Mouse (Mus musculus): ENCODE measurements around the gene Acsl4. TPM values are rescaled to one million over a fixed set of nuclear protein-coding genes. Genes with fewer than 3 reads are reported as not detected.

Acsl4 gene
- total and polyA plus RNA-seq, 3 experiments = 10.0 to 26.8 (median 25.9) TPM

GRCm38 (mm10) chrX:142303456-142303855 lies 86.9 kb downstream of the Acsl4 start:
- Histone ChIP-seq H3K4me3 (replicated peaks in 1 of 3; ENCODE audit: low read depth in 2 of 3, low read length in 2 of 3, poor library complexity in 1 of 3) (no peak overlapping the region), H3K79me2 (replicated peaks; ENCODE audit: control insufficient read depth, extremely low read depth, insufficient read depth, poor library complexity, severe bottlenecking) (no peaks in the 10 kb centered on the region), H3K27me3 (replicated peaks) (no peaks in the 10 kb centered on the region), H3K36me3 (replicated peaks in 1 of 2; ENCODE audit: control insufficient read depth in 1 of 2, insufficient read depth in 1 of 2, low read length in 1 of 2) (no peaks in the 10 kb centered on the region), H3K4me1 (ENCODE audit: control insufficient read depth in 1 of 2, insufficient read depth in 2 of 2) (no peaks in the 10 kb centered on the region), H3K27ac (ENCODE audit: insufficient read depth, low read depth) (no peak overlapping the region), H3K9me3 (replicated peaks; ENCODE audit: low read length) (no peaks in the 10 kb centered on the region), H3K4me2 (ENCODE audit: insufficient read depth, low read depth, poor library complexity, severe bottlenecking) (no peak overlapping the region), H3K9ac (ENCODE audit: insufficient read depth, low read depth) (no peak overlapping the region)
- in situ Hi-C loops (cut with MboI; ENCODE audit: low pct_ligation_motif_present, low pct_unique_long_range_greater_than_20kb, low sequenced_read_pairs) = loop anchor here (25.0 kb wide), 1 partner anchor 91 kb away; no protein-coding TSS in a partner anchor
- dilution Hi-C loops (cut with MboI; ENCODE audit: extremely low pct_ligation_motif_present, extremely low pct_unique_long_range_greater_than_20kb, low sequenced_read_pairs) = no loop called here
- no peak for TF ChIP-seq EP300 (IDR thresholded peaks at IDR 0.05; ENCODE audit: low read length)
- no peak for DNase-seq (ENCODE audit: extremely low read depth)

GRCm38 (mm10) chrX:142285905-142286304 lies 104.4 kb downstream of the Acsl4 start:
- H3K27me3 ChIP-seq (replicated peaks) = no peaks in the 10 kb centered on the region
- H3K4me1 ChIP-seq (ENCODE audit: control insufficient read depth in 1 of 2, insufficient read depth in 2 of 2) = no peaks in the 10 kb centered on the region
- no peak overlapping the region for H3K4me2 ChIP-seq (ENCODE audit: insufficient read depth, low read depth, poor library complexity, severe bottlenecking)
- no peak for DNase-seq (ENCODE audit: extremely low read depth)
- in situ Hi-C loops (cut with MboI; ENCODE audit: low pct_ligation_motif_present, low pct_unique_long_range_greater_than_20kb, low sequenced_read_pairs) (no loop called here), dilution Hi-C loops (cut with MboI; ENCODE audit: extremely low pct_ligation_motif_present, extremely low pct_unique_long_range_greater_than_20kb, low sequenced_read_pairs) (no loop called here)
- no peaks in the 10 kb centered on the region for H3K79me2 ChIP-seq (replicated peaks; ENCODE audit: control insufficient read depth, extremely low read depth, insufficient read depth, poor library complexity, severe bottlenecking)
- no peak overlapping the region for H3K9ac ChIP-seq (ENCODE audit: insufficient read depth, low read depth)
- no peaks in the 10 kb centered on the region for H3K9me3 ChIP-seq (replicated peaks; ENCODE audit: low read length)
- no peaks in the 10 kb centered on the region for H3K36me3 ChIP-seq (replicated peaks in 1 of 2; ENCODE audit: control insufficient read depth in 1 of 2, insufficient read depth in 1 of 2, low read length in 1 of 2)
- no peak overlapping the region for H3K4me3 ChIP-seq (replicated peaks in 1 of 3; ENCODE audit: low read depth in 2 of 3, low read length in 2 of 3, poor library complexity in 1 of 3)
- TF ChIP-seq CHD1 (IDR thresholded peaks at IDR 0.05; ENCODE audit: low read depth, low read length) (no peak), RAD21 (IDR thresholded peaks at IDR 0.05; ENCODE audit: low read depth, low read length) (no peak), MXI1 (IDR thresholded peaks at IDR 0.05; ENCODE audit: low read depth, low read length) (no peak), MYC (IDR thresholded peaks at IDR 0.05; ENCODE audit: low read depth, low read length) (no peak), PAX5 (IDR thresholded peaks at IDR 0.05; ENCODE audit: low read length) (no peak), RCOR1 (conservative IDR thresholded peaks at IDR 0.05; ENCODE audit: low read depth, low read length) (no peak), MAX (IDR thresholded peaks at IDR 0.05; ENCODE audit: low read length) (no peak), NELFE (IDR thresholded peaks at IDR 0.05; ENCODE audit: low read depth, low read length) (no peak), MAFK (IDR thresholded peaks at IDR 0.05; ENCODE audit: insufficient replicate concordance, low read length) (no peak), POLR2A (IDR thresholded peaks at IDR 0.05; ENCODE audit: low read depth, low read length) (no peak), ZC3H11A (IDR thresholded peaks at IDR 0.05; ENCODE audit: low read depth, low read length) (no peak)
- H3K27ac ChIP-seq (ENCODE audit: insufficient read depth, low read depth) = no peak overlapping the region

- H3K27ac ChIP-seq (ENCODE audit: insufficient read depth, low read depth) = no peak overlapping the region
- H3K4me2 ChIP-seq (ENCODE audit: insufficient read depth, low read depth, poor library complexity, severe bottlenecking) = no peak overlapping the region
- H3K4me1 ChIP-seq (ENCODE audit: control insufficient read depth in 1 of 2, insufficient read depth in 2 of 2) = peaks cover 0 to 4% of the 10 kb centered on the region in 2 experiments; a peak in 1 of 4 replicates
- dilution Hi-C loops (cut with MboI; ENCODE audit: extremely low pct_ligation_motif_present, extremely low pct_unique_long_range_greater_than_20kb, low sequenced_read_pairs) = no loop called here
- no peak for DNase-seq (ENCODE audit: extremely low read depth)
- no peaks in the 10 kb centered on the region for H3K36me3 ChIP-seq (replicated peaks in 1 of 2; ENCODE audit: control insufficient read depth in 1 of 2, insufficient read depth in 1 of 2, low read length in 1 of 2)
- H3K9ac ChIP-seq (ENCODE audit: insufficient read depth, low read depth) = no peak overlapping the region
- no peak for TF ChIP-seq CHD2 (IDR thresholded peaks at IDR 0.05; ENCODE audit: low read length)
- no peak for TF ChIP-seq NELFE (IDR thresholded peaks at IDR 0.05; ENCODE audit: low read depth, low read length)
- no peak for TF ChIP-seq NRF1 (IDR thresholded peaks at IDR 0.05; ENCODE audit: low read depth, low read length)
- TF ChIP-seq MXI1 (IDR thresholded peaks at IDR 0.05; ENCODE audit: low read depth, low read length) = no peak
- TF ChIP-seq IRF4 (IDR thresholded peaks at IDR 0.05; ENCODE audit: low read depth, low read length) = no peak
- no peaks in the 10 kb centered on the region for H3K79me2 ChIP-seq (replicated peaks; ENCODE audit: control insufficient read depth, extremely low read depth, insufficient read depth, poor library complexity, severe bottlenecking)
- in situ Hi-C loops (cut with MboI; ENCODE audit: low pct_ligation_motif_present, low pct_unique_long_range_greater_than_20kb, low sequenced_read_pairs) = no loop called here
- no peaks in the 10 kb centered on the region for H3K9me3 ChIP-seq (replicated peaks; ENCODE audit: low read length)
- H3K4me3 ChIP-seq (replicated peaks in 1 of 3; ENCODE audit: low read depth in 2 of 3, low read length in 2 of 3, poor library complexity in 1 of 3) = no peak overlapping the region
- no peaks in the 10 kb centered on the region for H3K27me3 ChIP-seq (replicated peaks)
Observed at GRCm38 (mm10) chrX:142276573-142276972, 113.8 kb downstream of the Acsl4 start.

Data from CH12.LX (cell line).